Mouse (Mus musculus) adrenal gland, adult (tissue): ENCODE data around the gene Zeb2.
A peak's percentile ranks its signal among the peaks of the same experiment; 100 is the strongest.

Experiments used
- DNase-seq, 2 experiments: peaks; one replicate each; pipeline ENCODE4 v3.0.0; 2022 to 2023; ENCODE audit warnings: low spot score in 1 of 2; ENCODE audit not compliant: inconsistent age in 2 of 2

Gene Zeb2

GRCm38 (mm10) chr2:45100017-45100416, 17.2 kb downstream of the Zeb2 start:
- peak in 1 of 2 experiments; percentile 56 for DNase-seq

GRCm38 (mm10) chr2:45099081-45099480, 18.1 kb downstream of the Zeb2 start:
- DNase-seq = peak in 1 of 2 experiments; percentile 1

GRCm38 (mm10) chr2:45097969-45098368, 19.2 kb downstream of the Zeb2 start:
- peak; percentile 19 to 62 for DNase-seq

- DNase-seq = peak; percentile 9 to 54
Observed at GRCm38 (mm10) chr2:45096638-45097247, 20.5 kb downstream of the Zeb2 start.

- DNase-seq = peak; percentile 30 to 76
Observed at GRCm38 (mm10) chr2:45095825-45096224, 21.4 kb downstream of the Zeb2 start.

- DNase-seq = peak in 1 of 2 experiments; percentile 4
Observed at GRCm38 (mm10) chr2:45094371-45094967, 22.7 kb downstream of the Zeb2 start.

GRCm38 (mm10) chr2:45093479-45093878, 23.7 kb downstream of the Zeb2 start:
- DNase-seq = no peak

GRCm38 (mm10) chr2:45092654-45093053, 24.5 kb downstream of the Zeb2 start:
- DNase-seq = no peak

- DNase-seq = peak in 1 of 2 experiments; percentile 2
Observed at GRCm38 (mm10) chr2:45090529-45091297, 26.5 kb downstream of the Zeb2 start.

- DNase-seq = no peak
Observed at GRCm38 (mm10) chr2:45089251-45089530, 28.0 kb downstream of the Zeb2 start.

- DNase-seq = no peak
Observed at GRCm38 (mm10) chr2:45088435-45089250, 28.6 kb downstream of the Zeb2 start.

- peak in 1 of 2 experiments; percentile 2 for DNase-seq
Observed at GRCm38 (mm10) chr2:45087208-45087607, 30.0 kb downstream of the Zeb2 start.

- DNase-seq = peak in 1 of 2 experiments; percentile 70
Observed at GRCm38 (mm10) chr2:45085653-45086052, 31.5 kb downstream of the Zeb2 start.

- no peak for DNase-seq
Observed at GRCm38 (mm10) chr2:45083042-45083441, 34.2 kb downstream of the Zeb2 start.

GRCm38 (mm10) chr2:45081559-45081958, 35.6 kb downstream of the Zeb2 start:
- no peak for DNase-seq

GRCm38 (mm10) chr2:45077938-45078487, 39.2 kb downstream of the Zeb2 start:
- no peak for DNase-seq

GRCm38 (mm10) chr2:45077383-45077782, 39.8 kb downstream of the Zeb2 start:
- no peak for DNase-seq

- no peak for DNase-seq
Observed at GRCm38 (mm10) chr2:45073025-45073424, 44.2 kb downstream of the Zeb2 start.

- no peak for DNase-seq
Observed at GRCm38 (mm10) chr2:45071296-45071695, 45.9 kb downstream of the Zeb2 start.

- DNase-seq = no peak
Observed at GRCm38 (mm10) chr2:45070612-45071276, 46.5 kb downstream of the Zeb2 start.
